Mouse (Mus musculus): ENCODE results near the gene Dapk1.

Gene Dapk1

DNA sequence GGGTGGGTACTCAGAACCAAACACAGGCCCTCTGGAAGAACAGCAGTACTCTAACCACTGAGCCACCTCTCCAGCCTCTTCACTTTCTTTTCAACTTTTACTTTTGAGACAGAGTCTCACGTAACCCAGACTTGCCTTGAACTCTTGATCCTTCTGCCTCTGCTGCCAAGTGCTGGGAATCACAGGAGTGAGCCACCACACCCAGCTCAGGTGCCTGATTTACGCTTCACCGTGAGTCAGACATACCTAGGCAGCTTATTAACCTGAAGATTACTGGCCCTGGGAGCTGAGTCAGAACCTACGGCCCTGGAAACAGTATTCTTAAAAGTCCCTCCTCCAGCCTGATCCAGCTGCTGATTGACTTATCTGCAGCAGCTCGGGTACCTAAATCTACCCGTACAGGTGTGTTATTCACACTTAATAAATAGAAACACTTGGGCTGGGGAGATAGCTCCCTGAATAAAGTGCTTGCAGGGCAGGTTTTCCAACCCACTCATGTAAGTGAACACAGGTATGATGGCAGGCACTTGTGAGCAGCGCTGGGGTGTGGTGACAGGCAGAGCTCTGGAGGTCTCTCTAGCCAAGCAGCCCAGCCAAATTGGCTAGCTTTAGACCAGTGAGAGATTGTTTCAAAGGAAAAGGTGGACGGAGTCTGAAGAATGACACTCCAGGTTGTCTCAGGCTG is 60.9 kb downstream of the Dapk1 start:
- no peak for DNase-seq (ENCODE audit: low spot score in 2 of 2)

DNA sequence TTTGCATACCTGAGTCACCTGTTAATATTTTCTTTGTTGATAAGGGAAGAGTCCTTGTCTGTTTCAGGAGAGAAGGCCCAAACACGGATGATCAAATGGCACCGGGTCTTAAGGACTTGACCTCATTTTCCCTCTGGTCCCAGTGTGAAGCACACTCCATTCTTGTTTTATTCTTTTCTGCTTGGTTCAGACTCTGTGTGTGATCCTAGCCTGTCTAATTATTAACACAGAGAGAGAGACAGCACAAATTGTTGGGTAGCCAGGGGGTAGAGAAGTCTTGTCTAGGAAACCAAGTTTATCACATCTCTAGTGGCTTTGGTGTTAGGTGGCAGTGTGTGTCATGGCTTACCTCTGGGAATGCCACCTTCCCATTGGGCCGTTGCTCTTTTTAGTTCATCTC is 62.3 kb downstream of the Dapk1 start:
- no peak for DNase-seq (ENCODE audit: low spot score in 2 of 2)

DNA sequence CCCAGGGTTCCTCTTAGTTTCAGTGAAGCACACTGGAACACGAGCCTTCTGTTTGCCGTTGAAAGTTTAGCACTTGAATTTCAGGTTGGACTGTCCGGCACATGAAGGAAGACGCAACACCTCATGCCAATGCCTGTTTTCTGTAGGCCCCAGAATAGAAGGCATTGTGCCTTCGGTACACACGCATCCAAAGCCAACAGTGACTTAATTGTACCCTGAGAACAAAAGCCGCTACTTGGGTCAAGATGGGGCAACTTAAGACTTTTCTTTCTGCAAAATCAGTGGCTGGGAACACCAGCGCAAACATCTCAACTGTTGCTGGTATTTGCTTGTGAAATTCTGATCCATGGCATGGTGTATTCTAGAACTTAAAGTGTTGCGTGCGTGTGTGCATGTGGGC is 63.1 kb downstream of the Dapk1 start:
- DNase-seq (ENCODE audit: low spot score in 2 of 2), result no peak

- DNase-seq (ENCODE audit: low spot score in 2 of 2), result no peak
Observed at GRCm38 (mm10) chr13:60665402-60665801, 63.7 kb downstream of the Dapk1 start.

DNA sequence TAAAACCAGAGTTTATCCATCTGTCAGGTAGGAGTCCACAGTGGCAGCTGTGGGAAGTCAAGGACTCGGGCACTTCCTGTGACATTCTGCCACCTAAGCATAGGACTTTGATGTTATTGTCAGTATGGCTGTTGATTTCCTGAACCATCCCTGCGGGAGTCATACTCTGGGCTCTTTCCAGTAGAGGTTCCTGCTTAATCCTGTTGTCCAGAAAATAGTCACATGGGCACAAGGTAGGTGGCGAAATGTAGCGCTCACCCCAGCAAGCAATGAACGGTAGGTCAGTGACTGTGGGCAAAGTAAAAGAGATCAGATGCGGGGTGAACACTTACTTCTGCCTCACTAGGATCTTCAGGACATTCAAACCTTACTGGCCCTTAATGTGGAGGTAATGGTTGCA is 66.3 kb downstream of the Dapk1 start:
- DNase-seq (ENCODE audit: low spot score in 2 of 2), result no peak

DNA sequence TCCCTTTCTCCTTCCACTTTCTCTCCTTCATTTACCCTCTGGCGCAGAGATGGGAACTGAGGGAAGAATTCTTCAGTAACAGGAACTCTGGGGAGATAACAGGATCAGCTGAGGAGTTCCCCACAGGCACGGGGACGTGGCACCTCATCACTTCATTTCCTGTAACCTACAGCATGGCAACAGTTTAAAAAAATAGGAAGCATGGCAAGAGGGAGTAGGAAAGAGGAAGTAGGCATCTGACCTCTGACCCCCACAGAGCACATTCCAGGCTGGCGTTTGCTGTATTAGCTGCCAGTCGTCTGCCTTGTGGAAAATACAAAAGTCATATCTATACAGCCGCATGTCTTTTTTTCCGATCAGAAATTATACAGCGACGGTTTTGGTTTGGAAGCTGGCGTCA is 68.9 kb downstream of the Dapk1 start:
- DNase-seq (ENCODE audit: low spot score in 2 of 2), result no peak

GRCm38 (mm10) chr13:60671235-60671634 is 69.5 kb downstream of the Dapk1 start:
- DNase-seq (ENCODE audit: low spot score in 2 of 2), result no peak

DNA sequence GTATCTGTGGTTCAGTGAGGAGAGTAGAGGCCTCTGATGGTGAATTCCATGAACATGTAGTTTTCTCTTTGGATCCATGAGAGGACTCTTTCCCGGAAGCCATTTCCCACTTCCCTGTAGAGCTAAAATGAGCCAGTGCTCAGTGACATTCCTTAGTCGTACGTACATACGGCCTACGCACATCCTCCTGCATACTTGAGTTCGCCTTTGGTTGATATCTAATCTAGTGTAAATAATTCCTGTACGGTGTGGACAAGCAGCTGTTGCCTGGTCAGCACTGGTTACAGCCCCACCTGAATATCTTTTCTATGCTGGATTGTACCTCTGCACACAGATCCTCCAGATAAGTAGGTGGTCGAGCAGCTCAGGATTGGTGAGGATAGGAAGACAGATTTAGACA is 70.5 kb downstream of the Dapk1 start:
- DNase-seq (ENCODE audit: low spot score in 2 of 2), result no peak

DNA sequence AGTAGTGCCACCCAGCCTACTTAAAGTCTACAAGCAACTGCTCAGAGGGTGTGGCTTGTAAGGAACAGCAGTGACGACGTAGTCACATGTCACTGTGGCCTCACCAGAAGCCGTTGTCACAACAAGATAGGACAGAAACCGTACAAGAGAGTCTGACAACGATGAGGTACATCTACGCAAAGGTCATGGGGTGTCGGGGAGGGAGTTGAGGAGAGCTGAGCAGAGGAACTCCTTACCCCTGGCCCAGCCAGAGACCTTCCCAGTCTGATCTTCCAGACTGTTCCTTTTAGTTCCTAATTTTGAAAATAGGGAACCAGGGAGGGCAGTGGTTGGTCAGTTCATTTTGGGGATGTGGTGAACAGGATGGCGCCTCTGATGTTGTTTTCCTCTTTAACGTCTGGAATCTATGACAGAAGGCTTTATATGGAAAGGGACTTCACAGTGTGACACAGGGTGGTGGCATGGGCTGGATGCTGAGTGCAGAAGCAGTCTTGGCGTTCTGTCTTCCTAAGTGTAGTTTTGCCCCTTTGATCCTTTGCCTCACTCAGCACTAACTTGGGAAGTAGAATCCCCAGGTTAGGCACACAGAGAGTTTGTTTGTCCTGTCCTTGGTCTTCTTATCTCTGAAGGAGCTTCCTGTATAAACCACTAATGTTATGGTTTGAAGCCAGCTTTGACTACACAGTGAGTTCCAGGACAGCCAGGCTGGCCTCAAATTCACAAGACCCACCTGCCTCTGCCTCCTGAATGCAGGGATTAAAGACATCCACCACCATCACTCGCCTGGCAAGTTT is 71.3 kb downstream of the Dapk1 start:
- DNase-seq (ENCODE audit: low spot score in 2 of 2), result peak; percentile 40 to 68

- DNase-seq (ENCODE audit: low spot score in 2 of 2), result no peak
Observed at GRCm38 (mm10) chr13:60674301-60674700, 72.6 kb downstream of the Dapk1 start.

- no peak for DNase-seq (ENCODE audit: low spot score in 2 of 2)
Observed at GRCm38 (mm10) chr13:60674911-60675310, 73.2 kb downstream of the Dapk1 start.

GRCm38 (mm10) chr13:60675416-60675815 is 73.7 kb downstream of the Dapk1 start:
- DNase-seq (ENCODE audit: low spot score in 2 of 2), result no peak

DNA sequence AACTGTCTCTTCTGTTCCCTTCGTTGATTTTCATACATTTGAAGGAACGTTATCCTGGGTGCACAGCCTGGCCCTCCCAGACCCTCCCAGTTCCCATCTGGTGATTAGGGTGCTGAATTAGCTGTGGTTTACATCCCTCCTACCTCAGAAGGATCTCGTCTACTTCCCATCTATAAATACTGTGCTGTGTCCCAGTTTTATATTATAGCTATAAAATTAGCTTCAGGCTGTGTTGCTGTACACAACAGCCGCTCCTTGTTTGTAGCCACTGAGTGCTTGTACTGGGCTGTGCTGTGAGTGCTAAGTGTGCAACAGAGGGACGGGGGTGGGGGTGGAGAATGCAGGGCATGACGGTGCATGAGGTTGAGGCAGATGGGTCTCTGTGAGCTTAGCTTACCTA is 77.2 kb downstream of the Dapk1 start:
- no peak for DNase-seq (ENCODE audit: low spot score in 2 of 2)

DNA sequence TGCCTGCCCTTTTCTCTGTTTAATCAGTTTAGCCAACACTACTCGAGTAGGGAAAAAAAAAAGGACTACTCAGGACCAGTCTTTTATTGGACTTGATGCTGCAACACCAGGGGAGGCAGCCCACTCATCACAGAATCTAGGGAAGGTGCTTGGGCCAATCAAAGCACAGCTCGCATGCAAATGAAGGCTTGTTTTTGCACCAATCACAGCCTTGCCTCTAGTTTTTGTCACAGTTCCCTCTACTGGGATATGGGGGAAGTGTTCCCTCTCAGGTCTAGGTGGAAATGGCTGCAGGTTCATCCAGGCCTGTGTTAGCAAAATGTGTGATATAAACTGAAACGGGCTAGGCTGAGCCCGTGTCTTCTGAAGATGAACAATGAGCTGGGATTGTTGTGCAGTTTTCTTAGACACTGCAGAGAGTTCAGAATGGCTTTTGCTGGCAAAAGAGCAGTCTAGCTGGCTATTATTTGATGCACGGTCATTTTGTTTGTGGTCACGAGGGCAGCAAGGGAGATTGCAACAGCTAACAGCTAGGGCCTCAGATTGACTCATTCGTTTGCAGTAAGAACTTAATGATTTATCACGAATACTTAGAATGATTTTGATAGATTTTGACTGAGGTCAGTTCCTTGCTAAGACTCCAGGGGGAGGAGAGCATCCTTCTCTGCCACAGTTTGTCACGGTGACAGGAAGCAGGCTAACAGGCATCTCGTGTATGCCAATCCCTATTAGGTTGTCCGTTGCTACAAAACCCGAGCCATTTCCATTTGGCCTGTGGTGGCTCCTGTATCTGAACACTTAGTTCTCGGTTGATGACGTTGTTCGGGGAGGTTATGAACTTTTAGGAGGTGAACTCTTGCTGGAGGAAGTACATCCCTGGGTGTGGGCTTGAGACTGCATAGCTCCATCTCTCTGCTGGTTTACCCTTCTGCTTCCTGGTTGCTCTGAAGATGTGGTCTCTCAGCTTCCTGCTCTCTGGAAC is 81.3 kb downstream of the Dapk1 start:
- no peak for DNase-seq (ENCODE audit: low spot score in 2 of 2)

DNA sequence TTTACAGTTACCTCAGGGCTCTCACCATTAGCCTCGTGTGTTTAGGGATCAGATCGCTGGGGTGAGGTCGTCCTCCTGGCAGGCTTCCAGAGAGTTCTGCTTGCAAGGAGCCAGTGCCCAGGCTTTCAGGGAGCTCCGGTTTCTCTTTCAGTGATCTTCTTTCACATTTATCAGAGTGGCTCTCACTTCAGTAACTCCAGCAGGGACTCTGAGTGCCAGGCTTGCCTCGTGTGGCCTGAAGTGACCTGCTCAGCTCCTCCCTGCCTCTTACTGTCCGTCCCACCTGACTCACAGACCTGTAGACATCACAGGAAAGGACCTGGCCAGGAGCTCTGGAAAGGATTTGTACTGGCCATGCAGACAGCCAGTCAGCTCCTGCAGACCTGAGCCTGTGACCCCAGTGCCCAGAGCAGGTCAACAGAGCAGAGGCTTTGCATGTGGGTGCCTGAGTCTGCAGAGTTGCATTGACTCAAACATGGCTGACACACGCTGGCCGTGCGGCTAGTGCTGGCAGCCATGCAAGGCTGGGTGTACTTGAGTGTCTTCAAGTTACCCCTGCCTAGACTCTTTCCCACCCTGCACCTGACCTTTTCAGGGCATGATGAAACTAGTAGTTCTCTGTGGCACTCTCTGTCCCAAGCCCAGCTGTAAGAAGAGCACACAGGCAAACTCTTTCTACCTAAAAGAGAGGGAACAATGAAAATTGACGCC is 82.5 kb downstream of the Dapk1 start:
- no peak for DNase-seq (ENCODE audit: low spot score in 2 of 2)

- no peak for DNase-seq (ENCODE audit: low spot score in 2 of 2)
Observed at GRCm38 (mm10) chr13:60684806-60685205, 83.1 kb downstream of the Dapk1 start.

- no peak for DNase-seq (ENCODE audit: low spot score in 2 of 2)
Observed at GRCm38 (mm10) chr13:60685216-60685615, 83.5 kb downstream of the Dapk1 start.

DNA sequence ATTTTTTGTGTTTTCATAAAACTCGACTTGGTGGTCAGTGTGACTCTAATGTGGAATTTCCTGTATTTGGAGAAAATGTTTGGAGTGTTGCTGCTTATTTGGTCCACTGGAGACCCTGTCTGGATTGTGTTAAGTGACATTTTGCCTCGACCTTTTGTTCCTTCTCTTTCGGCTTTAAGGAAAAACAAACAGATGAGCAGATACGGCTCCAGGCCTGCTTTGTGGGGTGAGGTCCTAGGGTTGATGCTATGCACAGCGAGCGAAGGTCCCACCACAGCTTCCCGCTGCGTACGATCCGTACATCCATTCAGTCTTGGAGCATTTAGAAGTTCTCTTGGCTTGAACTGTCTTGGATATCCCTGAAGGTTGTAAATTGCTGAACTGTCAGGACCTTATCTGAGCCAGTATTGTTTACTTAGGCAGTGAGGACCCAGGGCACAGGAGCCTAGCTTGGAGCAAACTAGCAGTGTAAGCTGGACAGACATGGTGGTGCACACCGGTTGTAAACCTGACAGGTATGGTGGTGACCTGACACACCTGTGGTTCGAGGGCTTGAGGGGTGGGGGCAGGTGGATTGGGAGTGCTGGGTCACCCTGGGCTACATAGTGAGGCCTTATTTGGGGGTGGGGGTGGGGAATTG is 84.4 kb downstream of the Dapk1 start:
- no peak for DNase-seq (ENCODE audit: low spot score in 2 of 2)

DNA sequence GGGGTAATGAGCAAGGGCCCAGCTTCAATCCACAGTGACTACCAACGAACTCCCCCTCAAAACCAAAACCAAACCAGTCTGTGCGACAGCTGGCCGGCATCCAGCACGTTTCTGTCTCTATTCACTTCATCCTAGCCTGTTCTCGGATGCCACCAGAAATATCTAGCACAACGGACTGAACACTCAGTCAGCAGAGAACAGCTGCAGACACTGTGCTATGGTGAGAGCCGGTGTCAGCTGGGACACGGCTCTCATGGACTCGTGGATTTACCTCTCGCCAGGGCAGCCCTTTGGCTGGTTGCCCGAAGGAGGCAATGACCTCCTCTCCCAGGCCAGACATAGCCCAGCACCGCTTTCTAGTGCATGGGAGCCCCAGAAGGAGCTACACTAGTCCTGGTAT is 85.2 kb downstream of the Dapk1 start:
- no peak for DNase-seq (ENCODE audit: low spot score in 2 of 2)

GRCm38 (mm10) chr13:60687462-60687861 is 85.7 kb downstream of the Dapk1 start:
- DNase-seq (ENCODE audit: low spot score in 2 of 2), result no peak

DNA sequence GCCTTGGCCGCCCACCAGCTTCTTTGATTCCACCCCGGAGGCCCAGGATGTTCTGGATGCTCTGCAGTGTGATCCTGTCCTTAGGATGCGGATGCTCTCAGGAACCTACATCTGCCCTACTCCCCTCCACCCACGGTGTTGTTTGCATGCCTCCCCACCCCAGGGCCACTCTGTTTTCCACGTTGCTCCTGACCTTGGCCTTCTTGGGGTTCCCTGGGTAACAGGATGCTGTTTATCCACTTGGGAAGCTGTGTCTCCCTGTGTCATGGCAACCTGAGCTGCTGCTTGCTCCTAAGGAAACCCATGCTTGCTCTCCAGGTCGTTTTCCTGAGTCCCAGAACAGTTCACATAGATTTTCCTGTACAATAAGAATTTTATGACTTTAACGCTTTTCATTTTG is 86.1 kb downstream of the Dapk1 start:
- DNase-seq (ENCODE audit: low spot score in 2 of 2), result no peak

All from spleen, postnatal 4 days (tissue).